Mouse (Mus musculus) cerebellum, adult 8-10 months (tissue): Measurements from ENCODE around the gene 6430531B16Rik.

ENCODE experiments used
- DNase-seq: peaks from one replicate; pipeline ENCODE4 v3.0.0; 2022

6430531B16Rik gene

DNA sequence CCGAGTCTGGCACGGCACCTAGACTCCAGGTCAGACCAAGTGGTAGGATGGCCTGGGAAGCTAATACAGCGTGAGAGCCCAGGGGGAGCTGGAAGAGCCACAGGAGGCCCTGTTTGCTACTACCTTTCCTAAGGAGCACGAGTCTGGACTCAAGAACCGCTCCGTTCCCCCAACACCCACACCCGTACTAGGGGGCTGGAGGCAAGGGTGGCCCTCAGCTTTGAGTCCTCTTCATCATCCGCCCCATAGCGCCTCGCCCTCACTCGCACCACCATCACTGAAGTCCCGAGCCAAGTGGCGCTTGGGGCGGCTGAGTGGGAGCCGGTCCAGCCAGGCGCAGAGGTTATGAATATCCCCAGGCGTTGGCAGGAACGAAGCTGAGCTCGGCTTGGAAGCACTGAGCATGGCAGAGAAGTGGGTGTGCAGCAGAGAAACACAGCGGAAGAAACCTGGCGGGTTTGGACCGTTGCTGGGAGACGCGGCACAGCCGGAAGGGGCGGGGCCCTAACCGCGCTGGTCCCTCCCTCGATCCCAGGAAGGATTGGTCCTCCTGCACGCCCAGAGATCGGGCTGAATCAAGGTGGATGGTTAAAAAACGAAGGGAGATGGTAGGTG, at the start of gene 6430531B16Rik:
Gene 6430531B16Rik, minus strand, starts transcription at position 478 of the 615 bp plus-strand sequence.
- peak; percentile 77 for DNase-seq

DNA sequence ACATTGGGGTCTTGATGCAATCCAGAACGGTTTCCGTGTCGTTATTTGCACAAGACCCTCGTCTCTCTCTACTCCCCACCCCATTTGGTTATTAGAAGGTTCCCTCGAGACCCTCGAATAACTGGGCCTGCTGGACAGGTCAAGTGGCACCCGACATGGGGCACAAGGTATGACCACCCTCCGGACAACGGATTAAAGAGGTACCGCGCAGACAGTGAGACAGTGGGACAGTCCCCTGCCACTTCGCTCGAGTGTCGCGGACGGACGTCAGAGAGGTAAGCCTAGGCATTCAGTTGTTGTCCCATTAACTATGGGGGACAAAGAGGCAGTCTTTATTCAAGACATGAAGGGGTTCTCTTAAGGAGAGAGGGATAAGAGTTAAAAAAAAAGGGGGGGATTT, 32.8 kb upstream of the 6430531B16Rik start:
- no peak for DNase-seq

DNA sequence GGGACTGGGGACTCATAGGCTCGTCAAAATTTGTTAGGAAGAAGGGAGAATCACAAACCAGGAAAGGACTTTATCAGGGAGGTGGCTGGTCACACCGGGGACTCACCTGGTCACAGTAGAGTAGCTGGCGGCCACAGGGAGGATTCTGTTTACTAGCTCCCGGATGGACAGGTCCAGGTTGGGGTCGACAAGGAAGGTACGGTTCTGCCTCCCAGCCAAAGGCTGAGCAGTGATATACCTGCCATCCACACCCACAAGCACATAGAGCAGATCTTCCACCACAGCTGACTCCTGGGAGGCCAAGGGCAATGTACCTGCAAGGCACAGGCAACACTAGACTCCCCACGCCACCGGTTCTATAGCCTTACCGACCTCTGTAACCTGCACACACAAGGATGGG, 29.2 kb upstream of the 6430531B16Rik start:
- DNase-seq: no peak

DNA sequence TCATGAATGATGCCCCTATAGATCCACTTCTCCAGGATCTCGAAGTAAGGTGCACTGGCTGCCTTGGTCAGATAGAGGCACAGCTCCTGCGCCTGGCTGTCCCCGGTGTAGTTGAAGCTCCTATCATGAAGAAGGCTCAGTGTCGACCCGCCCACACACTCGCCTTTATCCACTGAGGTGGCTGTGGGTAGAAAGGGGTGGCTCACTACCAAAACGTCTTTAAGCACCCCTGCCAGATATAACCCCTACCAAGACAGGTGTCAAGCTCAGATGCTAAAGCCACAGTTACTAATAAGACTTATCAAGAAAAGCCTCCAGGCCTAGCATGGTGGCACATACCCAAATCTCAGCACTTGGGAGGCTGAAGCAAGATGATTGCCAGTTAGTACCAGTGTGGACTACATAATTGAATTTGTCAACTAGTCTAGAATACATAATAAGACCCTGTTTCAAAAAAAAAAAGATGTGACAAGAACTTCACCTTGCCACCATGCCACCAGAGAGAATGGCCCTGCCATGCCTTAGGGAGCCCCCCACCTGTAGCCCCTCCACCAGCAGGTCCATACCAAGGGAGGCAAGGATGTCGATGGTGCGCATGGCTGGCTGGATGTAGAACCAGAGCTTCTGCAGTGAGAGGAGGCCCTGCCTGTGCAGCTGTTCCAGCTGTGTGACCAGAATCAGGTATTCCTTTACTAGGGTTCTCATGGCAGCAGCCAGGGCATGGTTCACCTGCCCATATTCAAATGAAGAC, 28.5 kb upstream of the 6430531B16Rik start:
- no peak for DNase-seq

DNA sequence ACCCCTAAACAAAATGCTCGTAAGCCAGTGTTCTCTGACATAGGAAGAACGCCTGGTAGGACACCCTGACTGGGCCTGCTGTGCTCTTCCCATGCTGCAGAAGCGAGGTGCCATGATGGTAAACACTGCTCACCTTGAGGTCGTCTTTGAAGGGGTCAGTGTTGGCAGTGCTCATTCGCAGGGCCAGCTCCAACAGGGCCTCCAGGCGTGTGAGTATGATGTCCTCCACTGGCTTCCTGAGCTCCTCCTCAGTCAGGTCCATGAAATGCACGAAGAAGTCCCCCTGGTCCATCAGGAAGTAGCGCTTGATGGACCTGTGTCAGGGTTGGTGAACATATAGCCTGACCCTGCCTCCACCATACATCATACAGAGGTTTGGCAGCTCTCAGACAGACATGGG, 26.1 kb upstream of the 6430531B16Rik start:
- DNase-seq: no peak

DNA sequence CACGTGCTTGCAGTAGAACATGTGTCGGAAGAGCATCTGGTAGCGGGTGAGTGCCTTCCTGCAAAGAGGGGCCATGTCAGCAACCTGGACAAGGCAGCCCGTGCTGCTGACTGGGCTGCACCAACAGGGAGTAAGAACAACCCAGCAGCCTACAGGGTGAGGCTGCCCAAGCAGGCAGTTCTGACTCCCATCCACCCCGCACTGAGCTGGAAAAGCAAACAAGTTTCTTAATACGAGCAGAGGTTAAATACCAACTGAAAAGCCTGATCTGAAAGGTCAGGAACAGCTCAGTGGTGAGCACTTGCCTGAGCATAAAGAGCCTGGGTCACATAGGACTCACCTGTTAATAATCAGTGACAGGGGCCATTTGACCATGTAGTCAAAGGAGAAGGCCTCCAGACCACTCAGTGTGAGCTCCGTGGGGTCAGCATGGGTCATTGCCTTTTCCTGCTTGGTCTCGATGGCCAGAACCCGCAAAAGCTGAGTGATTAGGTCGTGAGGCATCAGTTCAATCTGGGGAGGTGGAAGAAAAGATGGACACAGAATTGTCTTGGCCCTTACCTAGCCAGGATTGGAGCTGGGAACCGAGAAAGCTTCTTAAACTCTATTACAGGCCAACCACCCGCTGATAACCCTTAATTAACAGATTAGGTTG, 22.7 kb upstream of the 6430531B16Rik start:
- DNase-seq: no peak

DNA sequence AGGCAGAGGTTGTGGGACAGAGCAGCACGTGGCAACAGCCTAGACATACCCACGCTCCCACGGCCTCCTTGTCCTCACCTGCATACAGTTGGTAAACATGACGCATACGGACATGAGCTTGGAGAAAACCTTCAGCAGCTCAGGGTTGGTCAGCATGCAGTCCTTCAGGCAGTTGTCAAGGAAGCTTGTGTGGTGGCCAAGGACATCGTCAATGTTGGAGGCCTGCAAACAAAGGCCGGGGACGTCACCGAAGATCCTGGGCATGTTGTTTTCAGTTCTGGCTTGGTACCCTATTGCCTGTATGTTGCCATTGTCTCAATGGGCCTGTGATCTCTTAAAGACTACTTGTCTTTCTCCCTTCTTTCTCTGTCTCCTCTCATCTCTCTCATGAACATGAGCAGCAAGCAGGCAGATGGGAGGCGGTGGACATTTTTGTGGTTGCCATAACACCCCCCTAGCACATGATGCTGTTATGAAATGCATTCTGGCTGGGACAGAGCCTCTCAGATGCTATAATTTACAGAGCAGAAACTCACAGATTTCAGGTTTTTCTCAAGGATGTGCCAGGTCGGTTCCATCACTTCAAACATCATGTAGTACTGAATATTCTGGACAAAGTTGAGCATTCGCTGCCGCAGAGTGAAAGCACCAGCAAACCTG, 20.3 kb upstream of the 6430531B16Rik start:
- no peak for DNase-seq

DNA sequence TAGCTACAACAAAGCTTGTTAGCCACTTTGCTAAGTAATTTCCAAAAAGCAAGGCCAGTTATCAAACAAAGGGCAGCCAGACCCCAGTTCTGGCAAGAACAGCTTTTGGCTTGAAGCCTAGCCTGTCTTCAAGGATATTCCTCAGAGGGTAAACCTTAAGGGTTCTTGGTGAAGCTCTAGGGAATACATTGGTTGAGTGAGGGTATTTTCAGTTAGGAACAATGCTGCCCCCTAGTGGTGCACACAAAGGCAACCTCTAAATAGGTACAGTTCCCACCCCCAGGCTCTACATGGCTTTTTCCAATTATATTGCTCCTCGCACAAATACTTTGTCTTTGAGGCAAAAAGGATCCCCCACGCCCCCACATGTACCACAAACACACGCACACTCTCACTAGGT, 16.1 kb upstream of the 6430531B16Rik start:
- peak; percentile 64 for DNase-seq

DNA sequence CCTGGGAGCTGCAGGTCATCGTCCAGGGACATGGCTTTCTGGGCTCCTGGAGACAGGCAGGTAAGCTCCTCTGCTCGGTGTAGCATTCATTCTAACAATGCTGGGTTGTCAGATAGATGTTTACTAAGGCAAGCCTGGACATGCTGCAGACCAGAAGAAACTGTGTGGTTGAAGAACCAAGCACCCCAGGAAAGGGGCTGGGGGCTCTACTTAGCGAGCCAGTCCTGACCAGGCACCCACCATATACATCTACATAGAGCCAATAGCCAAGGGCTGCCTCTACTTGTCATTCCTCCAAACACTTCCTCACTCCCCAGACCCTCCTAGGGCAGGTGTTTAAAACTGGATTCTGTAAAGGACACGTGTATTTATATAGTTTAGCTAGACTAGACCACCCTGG, 15.6 kb upstream of the 6430531B16Rik start:
- DNase-seq: no peak

DNA sequence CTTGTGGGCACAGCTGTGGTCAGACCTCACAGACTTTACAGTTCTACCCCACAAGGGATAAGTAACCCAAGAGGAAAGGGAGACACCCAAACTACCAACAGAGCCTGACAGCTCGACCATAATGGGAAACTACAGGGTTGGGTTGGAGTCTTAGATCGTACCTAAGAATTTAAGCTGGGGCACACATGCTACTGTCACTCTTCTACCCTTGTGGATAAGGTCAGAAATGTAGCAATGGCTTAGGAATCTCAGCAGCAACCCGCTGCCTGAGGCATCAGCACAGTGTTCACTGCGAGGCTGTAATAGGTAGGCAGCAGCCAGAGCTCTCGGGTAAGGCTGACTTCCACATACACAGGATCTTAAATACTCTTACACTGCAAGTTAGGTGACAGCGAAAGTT, 15.0 kb upstream of the 6430531B16Rik start:
- DNase-seq: no peak

DNA sequence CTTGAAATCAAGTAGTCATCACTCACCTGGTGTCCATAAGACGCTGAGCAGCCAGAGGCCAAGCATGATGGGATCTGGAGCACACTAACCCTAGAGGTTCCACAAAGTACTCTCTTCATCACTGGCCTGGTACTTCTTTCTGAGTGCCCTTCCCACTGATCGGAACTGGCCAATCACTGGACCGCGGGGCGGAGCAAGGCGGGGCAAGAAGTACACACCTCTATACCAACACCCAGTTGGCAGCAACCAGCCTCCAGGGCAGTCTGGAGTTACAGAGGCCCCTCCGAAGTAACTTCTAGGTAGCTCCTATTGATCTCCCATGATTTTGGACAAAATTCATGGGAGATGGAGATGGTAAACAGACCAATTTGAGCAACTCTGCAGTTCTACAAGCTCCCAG, 13.9 kb upstream of the 6430531B16Rik start, which contains the start of gene Adam8:
Gene Adam8, minus strand, starts transcription at position 157 of the 400 bp plus-strand sequence.
- DNase-seq: no peak

DNA sequence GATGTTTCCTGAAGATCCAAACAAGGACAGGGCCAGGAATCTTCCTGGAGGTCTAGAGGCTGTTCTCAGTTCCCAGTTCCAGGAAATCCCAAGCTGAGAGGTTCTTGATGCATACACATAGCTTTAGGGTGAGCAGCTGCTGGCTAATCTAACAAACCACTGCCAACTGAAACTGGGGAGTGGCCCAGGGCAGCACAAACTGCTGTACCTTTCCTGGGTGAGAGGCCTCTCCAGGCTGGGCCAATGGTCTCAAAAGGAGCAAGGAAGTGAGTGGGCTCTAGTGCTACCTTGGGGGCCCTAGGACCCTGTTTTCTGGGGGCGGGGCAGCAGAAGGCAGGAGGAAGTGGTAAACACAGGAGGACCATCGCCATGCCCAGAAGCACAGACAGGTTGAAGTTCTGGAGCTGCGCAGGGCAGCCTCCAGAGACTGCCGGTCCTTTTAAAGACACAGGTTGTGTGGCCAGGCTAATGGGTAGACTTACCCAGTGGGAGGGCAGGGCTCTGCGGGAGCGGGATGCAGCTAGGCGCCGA, 12.4 kb upstream of the 6430531B16Rik start:
- DNase-seq: no peak

DNA sequence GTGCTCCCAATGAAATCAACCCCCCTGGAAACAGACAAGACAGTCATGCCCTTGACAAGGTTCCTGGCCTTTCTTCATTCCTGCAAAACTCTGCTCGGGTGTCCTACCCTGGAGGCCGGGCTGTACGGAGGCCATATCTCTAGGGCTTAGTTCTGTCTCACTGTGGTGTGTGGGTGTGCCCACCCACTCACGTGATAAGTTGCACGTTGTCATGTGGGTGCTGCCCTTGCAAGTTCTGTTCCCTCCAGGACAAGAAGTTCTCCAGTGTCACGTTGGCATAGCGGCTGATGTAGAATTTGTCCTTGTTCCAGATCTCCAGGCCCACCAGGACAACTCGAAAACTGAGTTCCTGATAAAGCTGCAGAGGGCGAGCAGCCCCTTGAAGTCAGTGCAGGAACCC, 9.7 kb upstream of the 6430531B16Rik start:
- DNase-seq: no peak

DNA sequence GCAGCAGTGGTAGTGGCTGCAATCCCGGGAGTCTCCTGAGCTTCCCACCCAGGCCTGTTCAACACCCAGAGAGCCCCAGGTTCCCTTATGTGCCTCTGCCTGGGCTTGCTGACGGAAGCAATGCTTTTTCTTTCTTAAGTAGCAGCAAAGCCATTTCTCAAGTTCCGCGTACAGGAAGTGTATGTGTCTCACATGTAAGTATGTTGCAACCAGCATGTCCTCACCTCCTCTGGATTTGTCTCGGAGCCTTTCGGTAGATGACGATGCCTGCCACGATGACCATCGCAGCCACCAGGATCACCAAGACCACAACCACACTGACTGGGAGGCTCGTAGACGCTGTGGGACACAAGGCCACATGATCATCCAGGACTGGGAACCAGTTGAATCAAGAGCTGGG, 6.0 kb upstream of the 6430531B16Rik start:
- DNase-seq: no peak

DNA sequence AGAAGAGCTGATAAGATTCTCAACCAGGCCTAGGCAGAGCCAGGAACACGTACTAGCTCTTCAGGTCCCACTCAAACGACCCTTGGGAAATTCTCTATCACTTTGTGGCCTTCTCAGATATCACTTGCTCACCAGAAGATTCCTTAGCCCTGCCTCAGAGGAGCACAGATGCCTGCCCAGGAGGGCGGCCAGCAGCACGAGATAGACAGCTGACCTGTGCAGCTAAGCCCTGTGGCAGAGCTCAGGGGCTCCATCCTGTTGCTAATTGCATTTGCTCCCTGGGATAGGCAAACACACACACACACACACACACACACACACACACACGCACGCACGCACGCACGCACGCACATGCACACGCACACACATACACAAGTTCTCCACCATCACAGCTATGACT, 3.5 kb upstream of the 6430531B16Rik start:
- no peak for DNase-seq

DNA sequence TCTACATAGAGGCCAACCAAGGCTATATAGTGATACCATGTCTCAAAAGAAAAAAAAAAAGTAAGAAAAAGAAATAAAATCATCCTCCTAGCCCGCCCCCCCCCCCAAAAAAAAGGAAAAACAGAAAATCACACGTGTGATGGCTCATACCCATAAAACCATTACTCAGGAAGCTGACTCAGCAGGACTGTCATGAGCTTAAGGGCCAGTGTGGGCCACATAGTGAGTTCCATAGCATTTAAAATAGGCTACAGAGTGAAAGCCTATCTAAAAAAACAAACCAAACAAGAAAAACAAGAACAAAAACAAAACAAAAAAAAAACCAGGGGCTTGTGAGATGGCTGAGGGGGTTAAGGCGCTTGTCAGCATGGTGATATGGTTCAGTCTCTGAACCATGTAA, 2.2 kb upstream of the 6430531B16Rik start:
- DNase-seq: no peak

DNA sequence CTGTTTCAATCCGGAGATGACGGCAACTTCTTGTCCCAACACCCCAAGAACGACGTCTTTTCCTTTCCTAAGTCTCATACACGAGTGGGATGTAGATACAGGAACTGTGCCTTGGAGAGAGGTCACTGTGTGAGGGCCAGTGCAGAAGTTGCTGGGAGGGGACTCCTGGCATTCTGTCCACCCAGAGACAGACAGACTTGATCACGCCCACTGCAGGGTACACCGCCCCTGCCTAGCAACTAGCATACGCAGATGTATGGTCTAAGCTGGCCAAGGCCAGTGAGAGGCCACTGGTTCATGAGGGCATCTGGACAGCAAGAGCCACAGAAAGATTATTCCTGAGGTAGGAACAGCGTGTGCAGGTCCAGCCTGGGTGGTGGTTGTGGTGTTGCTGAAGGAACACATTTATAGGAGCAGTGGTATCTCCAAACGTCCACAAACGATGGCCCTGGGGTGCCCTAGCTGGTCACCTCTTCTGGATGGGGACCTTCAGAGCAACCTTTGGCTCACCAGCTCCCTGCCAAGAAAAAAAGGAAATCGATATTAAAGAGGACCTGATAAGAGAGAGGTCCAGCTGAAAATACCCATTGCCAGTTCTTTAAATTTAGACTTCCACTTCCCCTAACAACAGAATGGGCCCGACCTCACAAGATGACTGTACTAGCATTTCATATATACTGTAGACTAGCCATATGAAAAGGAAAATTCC, 610 bp upstream of the 6430531B16Rik start:
- peak; percentile 16 for DNase-seq

DNA sequence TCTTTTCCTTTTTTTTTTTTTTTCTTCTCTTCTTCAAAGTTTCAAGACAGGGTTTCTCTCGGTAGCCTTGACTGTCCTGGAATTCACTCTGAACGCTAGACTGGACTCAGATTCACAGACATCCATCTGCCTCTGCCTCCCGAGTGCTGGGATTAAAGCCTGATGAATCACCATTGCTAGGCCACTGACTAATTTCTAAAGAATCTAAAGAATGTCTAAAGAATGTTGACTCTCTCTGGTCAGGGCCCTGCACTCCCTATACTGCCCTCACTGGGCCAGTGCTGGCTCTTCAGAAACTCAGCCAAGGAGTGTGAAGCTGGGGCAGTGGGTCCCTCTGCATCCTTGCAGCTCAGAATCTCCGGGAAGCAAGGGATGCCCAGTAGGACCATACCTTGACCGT, 3.1 kb downstream of the 6430531B16Rik start:
- no peak for DNase-seq

DNA sequence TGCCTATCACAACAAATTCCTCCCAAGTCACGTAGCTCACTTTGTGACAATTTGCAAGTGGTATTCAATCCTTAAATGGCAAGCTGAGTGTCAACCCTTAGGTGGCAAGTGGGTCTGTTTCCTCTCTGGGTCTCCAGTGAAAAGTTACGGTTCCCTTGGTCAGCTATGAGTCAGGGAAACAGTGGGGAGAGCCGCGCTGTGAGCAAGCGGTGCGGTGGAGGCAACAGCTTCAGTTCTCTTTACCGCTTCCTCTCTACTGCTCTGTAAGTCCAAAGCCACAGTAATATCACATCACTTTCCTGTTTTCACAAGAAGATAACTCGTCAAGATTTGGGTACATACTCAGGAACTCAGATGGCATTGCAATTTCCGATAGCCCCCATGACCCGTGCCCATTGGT, 4.2 kb downstream of the 6430531B16Rik start:
- no peak for DNase-seq

DNA sequence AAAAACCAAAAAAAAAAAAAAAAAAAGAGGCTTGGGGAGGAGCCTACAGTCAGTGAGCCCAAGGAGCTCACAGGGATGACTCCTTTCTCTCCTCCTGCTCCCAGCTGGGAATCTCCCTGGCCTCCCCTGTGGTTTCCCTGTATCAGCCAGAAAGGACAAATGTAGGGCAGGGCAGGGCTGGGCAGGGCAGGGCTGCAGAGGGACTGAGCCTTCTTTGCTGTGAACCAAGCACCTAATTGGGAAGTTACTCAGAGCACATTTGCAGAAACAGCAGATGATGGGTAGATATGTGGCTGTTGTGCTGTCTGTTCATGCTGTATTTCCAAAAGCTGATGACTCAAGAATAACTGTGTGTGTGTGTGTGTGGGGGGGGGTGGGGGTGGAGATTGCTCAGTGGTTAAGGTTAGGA, 5.6 kb downstream of the 6430531B16Rik start:
- no peak for DNase-seq

DNA sequence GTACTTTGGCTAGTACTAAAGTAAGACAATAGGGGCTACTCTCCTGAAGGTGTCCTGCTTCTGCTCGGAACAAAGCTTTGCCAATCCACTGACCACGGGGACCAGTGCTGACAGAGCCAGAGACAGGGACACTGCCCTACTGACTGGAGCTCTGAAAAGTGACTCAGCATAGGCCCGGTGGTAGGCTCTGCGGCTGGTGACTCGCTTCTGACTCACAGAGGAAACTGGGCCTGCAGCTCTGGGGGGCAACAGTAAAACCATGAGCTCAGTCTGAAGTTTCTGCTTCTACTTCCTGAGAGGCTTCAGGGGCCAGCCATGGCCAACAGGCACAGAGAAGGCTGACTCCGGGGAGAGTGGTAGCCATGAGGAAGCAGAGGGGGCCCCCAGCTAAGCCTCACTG, 7.1 kb downstream of the 6430531B16Rik start:
- DNase-seq: no peak

DNA sequence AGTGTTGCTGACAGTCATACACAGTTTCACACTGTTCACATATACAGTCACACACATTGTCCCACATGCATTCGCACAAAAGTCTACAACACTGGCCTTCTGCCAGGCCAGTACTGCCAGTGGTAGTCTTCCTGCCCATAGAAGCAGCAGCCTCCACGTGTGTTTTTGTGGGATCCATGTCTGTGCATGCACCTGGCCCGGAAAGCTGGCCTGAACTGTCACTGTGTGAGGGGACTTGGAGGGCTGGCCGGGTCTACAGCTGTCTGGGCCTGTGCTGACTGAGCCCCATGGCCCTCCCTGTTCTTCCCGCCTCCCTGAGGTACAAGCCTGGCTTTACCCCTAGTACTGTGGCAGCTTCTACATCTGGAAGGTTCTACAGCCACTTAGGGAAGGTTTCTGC, 7.6 kb downstream of the 6430531B16Rik start:
- no peak for DNase-seq
